Mouse (Mus musculus) testis, adult 2 months (tissue): ENCODE results near the gene Pid1.

Source experiments
- CTCF ChIP-seq: fragments of 200-500 bp; IDR thresholded peaks from 2 replicates; pipeline ENCODE4 v1.5.1; 2012; ENCODE audit warnings: low read depth, mild to moderate bottlenecking, inconsistent platforms, low read length, moderate library complexity; ENCODE audit not compliant: control insufficient read depth, insufficient read depth, insufficient replicate concordance
- POLR2A ChIP-seq: fragments of 200-500 bp; IDR thresholded peaks from 2 replicates; pipeline ENCODE4 v1.6.1; 2012; ENCODE audit warnings: low read depth, mild to moderate bottlenecking, inconsistent platforms, low read length, moderate library complexity; ENCODE audit not compliant: control insufficient read depth

- no peak for TF ChIP-seq POLR2A
- TF ChIP-seq CTCF: no peak
These were observed 18.1 kb upstream of the Pid1 start for GRCm38 (mm10) chr1:84382064-84382463.
